Mouse (Mus musculus) urinary bladder, adult 2 months (tissue): Measurements from ENCODE around the gene Fto. TPM values are rescaled to one million over a fixed set of nuclear protein-coding genes. Genes with fewer than 3 reads are reported as not detected.

Experiments used
- DNase-seq: peaks from one replicate; pipeline ENCODE4 v3.0.0; 2022; ENCODE audit warnings: low spot score
- polyA plus RNA-seq: library from polyadenylated mRNA; depleted of rRNA; stranded (reverse); fragments of >200 nt; gene quantifications from 2 replicates; pipeline ENCODE4 v1.2.3, GENCODE M21; 2012

Fto gene
- polyA plus RNA-seq, 1 experiment = 56.0 TPM

DNA sequence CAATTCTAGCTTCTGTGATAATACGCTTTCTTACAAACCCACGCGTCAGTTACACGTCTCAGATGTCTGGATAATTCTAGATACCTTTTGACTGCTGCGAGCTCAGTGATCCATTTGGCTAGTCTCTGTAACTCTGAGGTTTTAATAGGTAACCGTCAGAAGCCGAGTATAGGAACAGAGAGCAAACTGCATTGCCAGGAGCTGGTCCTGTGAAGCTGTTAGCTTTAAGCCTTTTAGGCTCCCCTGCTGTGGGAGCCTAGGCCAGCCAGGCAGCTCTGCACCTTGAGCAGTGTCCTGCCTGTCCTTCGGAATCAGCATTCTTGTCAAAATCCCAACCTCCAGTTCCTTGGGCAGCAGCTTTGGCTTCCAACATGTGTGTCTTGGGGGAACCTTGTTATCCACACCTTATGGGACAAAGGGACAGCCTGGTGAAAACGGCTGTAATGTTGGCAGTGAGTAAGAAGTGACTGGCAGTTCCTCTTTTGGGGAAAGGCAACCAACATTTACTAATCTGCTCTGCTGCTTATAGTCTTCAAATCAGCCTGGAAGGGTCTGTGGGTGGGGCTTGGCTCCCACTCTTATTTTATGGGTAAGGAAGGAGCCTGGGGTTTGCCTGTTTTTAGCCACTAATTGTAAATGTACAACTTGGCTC, 77.2 kb downstream of the Fto start:
- DNase-seq = no peak

DNA sequence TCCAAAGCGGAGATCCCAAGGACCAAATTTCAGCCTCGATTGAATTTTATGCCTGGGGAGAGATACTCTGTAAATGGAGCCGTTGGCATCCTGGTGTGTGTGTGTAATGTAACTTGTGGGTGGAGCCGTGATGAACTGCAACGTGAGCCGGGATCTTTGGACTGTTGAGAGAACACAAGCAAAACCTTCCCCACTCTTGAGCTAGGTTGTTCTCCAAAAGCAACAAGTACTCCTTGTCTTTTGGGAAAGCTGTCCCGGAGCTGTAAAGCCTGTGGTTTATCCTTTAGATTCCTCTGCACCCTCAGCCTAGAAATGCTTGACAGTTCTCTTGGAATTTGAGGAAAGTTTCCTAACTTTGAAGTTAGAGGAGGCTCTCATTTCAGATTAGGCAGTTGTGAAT, 78.9 kb downstream of the Fto start:
- no peak for DNase-seq

DNA sequence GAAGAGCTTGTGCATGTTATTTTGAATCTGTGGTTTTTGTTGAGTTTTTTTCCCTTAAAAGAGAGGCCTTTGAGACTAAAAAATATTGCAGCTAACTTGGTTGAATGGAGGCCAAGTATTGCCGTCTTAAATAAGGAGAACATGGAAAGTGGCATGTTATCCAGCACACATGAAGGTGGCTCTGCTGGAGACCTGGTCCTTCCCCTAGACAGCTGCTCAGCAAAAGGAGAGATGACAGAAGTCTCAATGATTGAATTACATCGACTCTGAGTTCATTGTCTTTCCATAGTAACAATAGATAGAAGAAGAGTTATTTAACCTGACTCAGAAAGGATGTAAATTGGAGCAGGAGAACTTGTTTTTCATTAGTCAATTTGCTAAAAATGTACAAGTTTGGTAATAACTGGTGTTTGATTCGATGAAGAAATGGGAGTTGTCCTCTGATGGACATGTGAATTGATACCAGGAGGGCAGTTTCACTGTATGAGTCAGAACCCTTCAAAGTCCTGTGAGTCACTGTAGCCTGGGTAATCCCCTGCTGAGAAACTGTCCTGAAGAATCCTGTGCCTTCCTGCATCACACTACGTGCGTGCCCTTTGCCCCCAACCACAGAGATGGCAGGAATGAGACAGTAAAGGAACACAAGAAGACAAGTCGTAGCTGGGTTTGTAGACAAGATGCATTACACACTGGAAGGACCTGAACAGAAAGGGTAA, 82.2 kb downstream of the Fto start:
- DNase-seq = no peak

DNA sequence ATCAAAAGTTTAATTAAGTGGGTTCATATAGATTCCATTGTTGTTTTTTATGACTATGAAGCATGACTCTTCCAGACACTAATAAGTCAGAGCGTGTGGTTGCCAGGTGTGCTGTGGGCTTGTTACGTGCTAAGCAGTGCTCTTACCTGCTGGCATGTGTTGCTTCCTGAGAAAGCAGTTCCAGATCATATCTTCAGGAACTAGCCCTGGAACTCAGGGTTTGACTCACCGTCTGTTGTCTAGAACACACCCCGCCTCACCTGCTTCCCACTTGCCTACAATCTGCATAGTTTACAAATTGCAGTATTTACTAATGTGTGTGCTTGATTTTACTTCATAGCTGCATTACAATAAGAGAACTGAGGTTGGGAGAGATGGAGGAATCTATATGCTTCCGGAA, 84.7 kb downstream of the Fto start:
- no peak for DNase-seq

DNA sequence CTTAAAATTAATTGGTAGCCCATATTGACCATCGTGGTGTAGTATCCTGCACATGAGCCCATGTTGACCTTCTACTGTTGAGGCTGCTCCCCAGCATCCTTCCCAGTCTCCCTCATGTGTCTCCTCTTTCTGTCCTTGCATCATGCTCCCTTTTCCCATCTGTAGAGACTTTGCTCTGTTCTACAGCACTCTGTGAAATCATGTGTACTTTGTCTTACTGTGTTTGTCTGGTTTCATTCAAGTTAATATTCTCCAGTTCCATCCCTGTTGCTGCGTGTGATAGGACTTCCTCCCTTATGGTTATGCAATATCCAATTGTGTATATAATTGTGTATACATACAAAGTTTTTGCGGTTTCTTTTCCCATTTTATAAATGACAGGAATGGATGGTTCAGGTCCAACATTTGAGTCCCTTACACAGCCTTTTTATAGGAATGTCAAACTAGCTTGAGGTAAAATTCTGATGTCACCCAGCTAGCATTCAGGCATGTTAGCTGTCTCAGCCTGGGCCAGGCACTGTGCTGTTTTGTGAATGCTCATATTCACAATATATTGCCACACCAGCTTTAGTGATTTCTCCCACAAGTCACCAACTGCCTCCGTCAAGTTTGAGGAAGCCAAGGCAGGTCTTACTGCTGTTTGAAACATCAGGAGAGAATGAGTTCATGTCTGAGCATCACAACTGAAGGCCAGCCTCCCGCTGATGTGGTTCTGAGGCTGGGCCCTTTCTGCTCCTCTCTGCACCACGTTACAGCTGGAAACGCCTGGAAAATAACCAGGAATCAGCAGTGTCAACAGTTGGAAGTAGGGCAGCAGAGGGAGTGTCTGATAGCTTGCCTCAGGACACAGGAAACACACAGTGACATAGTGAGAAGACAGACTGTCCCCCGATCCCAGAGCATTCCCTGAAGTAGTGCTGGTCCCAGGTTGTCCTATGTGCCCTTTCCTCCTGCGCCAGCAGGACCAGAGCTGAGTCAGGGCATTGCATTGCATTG, 90.0 kb downstream of the Fto start:
- no peak for DNase-seq

DNA sequence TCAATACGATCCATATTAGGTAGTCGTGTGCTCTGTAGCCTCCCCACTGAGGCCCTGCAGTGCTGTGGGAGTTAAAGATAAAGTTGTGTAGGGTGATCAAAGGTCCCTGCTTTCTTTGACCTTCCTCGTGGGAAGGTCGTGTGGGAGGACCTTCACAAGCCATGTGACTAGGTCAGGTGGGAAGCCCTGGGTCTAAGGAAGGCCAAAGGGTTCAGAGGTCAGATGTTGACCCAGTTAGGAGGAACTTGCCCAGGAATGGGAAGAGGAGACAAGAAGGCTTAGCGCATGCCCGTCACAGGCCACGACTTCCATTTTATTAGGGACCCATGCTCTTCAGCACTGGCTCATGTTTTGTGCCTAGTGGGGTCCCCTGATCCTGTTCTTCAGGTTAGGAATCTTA, 91.0 kb downstream of the Fto start:
- no peak for DNase-seq

DNA sequence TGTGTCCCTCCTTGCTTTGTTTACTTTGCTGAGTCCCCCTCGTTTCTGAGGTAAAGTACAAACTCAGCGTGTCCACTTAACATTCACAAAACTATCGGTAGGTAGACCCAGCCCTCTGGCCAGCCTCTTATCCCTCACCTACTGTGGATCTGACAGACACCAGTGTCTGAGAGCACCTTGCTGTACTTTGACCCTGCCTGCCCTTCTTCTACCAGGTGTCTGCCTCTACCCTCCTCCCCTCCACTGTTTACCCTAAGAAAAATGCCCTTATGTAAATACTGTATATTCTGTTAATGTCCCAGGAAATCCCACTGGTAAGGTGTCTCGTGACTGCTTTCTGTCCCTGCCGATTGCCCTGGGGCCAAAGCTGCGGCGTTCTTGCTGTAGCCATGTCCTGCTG, 91.8 kb downstream of the Fto start:
- no peak for DNase-seq

DNA sequence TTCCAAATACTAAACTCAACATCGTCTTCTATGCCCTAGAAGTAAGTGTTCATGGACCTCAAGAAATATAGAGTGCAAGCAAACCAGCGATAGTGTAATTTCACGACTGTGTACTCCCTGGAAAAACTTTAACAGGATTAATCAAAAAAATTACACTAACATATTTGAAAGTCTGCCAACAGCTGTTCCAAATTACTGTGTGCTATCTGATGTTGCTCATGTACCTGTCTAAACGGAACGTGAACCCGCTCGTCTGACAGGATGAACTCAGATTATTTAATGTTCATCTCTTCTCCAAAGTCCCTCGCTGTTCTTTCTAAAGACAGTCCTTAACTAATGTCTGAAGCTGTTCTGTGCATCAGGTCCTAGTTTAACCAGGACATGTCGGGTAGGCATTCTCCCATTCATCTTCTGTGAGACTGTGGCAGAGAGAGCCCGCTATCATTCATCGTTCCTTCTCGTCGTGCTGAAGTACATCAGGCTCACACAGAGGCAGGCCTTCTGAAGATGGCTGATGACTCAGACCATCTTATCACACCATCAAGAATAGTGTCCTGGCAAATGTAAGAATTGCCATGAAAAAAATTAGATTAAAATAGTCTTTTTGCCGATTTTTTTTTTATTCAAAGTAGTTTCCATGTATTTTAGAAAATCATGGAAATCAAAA, 93.4 kb downstream of the Fto start:
- no peak for DNase-seq

DNA sequence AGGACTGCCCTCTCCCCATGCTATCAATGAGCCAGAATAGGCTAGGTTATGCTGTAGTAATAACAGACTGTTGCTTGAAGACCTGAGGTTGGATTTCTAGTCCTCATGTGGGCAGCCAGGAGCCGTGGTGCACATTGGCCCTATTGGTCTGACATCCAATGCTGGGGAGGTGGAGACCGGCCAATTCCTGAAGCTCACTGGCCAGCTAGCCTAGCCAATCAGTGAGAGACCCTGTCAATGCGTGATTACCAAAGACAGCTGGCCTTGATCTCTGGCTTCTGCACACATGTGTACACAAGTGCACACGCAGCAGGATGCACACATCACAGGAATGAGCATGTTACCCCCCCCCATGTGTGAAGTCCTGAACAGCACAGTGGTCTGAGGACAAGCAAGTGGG, 94.6 kb downstream of the Fto start:
- no peak for DNase-seq

DNA sequence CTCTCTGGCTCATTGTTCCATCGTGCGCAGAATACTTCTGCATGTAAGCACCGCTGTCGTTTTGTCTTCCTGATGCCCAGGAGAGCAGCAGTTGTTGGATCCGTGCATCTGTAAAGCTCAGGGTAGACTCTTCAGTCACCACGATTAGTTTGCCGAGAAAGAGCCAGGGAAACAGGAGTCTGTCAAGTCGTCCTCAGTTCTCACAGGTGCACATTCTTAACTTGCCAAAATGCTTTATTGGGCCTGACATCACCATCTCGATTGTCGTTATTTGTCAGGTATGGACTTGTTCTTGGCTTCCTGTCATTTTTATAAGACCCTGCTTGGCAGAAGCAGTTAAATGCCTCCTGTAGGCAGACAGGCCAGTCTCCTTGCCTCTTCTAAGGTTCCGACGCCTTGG, 96.7 kb downstream of the Fto start:
- no peak for DNase-seq

DNA sequence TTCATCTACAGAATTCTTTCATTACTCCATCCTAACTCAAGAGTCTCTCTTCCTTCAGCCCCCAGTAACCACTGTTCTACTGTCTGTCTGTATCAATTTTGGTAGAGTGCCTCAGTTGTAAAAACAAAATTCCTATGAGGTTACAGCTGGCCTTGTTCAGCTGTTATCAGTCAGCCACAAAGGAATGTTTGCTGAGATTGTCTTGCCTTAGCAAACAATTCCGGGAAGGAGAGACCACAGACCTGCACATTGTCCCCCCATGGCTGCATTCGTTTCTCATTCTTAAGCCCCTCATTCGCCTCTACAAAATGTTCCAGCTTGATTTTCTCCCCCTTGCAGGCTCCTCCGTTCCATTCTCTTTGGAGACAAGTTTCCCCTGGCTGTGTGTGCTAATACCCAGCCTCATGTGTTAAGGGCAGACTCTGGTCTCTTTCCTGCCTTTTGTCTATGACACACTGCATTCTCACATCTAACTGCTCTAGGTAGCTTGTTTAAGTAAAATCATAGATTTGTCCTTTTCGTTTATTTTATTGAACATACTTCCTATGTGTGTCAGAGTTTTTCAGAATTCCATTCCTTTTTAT, 111.3 kb downstream of the Fto start:
- no peak for DNase-seq

DNA sequence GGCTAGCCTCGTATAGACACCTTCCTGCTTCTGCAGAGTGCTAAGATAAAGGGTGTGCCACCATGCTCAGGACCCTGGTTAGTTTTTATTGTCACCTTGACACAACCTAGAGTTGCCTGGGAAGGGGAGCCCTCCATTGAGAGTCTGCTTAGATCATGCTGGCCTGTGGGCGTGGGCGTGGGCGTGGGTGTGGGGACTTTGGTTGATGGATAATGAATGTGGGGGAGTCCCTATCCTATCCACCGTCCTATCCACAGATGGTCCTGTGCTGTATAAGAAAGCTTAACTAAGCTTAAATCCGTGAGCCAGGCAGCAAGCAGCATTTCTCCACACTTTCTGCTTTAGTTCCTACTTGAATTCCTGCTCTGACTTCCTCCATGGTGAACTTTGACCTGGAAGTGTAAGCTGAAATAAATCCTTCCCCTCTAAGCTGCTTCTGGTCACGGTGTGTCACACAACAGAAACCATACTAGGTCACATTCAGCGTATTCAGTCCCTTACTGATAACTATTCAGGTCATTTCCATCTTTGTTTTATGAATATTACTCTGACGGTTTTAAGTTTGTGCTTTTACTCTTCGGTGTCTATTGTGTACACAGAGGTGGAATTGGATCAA, 112.0 kb downstream of the Fto start:
- DNase-seq = no peak

DNA sequence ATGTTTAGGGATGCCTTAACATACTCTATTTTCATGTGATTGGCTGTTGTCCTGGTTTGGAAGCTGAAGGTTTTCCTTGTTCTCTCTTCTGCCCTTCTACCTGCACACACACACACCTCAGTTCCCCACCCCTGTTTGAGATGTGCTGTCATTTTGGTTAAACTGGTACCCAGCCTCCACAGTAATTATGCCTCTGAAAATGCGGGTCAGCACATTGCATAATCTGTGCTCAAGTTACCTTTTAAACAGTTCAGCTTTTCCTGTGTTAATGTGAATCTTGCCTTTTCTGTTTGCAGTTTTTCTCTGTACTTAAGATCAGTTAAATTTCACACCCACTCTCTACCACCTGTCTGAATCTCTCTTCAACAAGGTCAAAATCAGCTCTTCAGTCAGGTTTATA, 113.2 kb downstream of the Fto start:
- DNase-seq = no peak

DNA sequence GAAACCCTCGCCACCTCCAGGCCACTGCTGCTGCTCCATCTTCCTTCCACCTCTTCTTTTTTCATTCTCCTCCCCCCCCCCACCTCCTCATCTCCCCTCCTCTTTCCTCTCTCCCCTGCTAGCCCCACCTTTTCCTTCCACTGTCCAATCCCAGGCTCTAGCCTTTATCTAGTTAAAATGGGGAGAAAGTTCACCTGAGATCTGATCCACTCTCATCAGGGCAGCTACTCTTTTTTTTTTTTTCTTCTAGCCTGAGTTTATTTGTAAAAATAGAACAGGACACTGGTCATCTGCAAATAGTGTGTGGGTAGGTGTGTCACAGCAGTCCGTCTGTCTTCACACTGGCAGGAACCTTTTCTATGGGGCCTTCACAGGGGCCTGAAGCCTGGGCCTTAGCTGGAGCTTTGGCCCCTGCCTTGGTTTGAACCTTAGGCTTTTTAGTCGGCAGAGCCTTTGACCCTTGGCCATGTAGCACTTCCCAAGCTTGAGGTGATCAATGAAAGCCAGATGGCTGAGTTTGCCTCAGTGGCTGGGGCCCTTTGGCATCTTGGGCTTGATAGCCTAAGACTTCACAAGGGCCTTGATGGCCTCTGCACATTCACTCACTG, 117.1 kb downstream of the Fto start:
- DNase-seq = no peak

DNA sequence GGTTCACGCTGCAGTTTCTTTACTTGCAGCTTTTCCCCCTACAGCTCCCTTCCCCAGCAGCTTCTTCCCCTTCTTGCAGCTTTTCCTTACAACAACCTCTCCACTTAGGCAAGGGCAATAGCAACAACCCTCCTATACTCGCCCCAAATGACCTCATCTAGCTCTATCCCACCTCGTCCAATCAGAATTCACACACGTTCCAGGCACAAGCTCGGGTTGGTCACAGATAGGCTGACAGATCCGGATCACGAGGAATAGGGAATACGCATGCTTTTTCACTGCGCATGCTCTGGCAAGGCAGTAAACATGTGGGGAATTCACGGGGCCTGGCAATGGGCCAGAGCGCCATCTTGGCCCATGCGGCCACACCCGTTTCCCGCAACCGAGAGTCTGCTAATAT, 122.7 kb downstream of the Fto start:
- DNase-seq = no peak

DNA sequence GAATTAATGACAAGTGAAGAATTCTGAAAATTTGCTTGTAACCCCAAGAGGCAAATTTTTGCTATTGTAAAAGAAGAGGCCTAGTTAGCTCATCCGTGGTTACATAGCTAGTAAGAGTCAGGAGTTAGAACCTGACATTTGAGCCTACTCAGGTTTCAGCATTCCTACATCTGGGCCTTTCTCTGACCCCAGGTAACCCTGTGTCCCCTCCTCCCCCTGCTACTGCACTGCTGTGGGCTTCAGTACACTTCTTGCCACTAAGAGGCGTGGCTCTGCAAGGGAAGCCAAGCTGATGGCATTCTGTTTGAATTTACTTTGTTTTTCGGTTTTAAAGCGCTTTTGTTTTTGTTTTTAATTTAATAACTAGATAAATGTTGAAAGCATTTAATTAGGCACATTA, 130.6 kb downstream of the Fto start:
- no peak for DNase-seq

DNA sequence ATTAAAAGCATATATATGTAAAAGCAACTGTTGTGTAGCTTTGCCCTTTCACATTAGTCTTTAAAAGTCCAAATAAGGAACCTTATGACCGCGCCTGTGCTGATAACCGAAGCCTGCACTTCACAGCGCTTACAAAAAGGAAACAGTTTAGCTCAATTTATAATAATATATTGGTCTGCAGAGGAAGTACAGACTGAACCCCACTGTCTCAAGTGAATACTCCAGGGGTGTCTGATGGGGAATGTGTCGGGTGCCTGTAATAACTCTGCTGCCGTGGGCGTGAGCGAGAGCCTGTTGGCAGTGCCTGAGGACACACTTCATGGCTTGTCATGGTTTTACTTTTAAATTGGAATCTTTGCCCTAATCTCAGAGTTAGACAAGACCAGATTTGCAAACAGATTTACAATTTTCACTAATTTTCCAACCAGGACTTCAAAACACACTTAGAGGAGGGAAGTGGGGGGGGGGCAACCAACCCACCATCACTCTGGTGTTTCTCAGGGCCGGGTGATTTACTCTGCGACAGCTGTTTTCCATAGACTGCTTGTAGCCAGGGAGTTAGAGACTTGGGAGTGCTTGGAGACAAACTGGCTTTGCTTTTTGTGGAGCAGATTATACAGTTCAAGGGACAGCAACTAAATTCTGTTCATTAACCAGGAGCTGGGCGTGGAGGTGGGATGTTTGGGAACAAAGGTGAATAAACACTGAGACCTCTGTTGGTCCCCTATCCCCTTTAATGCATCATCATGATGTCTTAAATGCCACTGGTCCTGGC, 131.5 kb downstream of the Fto start:
- no peak for DNase-seq

DNA sequence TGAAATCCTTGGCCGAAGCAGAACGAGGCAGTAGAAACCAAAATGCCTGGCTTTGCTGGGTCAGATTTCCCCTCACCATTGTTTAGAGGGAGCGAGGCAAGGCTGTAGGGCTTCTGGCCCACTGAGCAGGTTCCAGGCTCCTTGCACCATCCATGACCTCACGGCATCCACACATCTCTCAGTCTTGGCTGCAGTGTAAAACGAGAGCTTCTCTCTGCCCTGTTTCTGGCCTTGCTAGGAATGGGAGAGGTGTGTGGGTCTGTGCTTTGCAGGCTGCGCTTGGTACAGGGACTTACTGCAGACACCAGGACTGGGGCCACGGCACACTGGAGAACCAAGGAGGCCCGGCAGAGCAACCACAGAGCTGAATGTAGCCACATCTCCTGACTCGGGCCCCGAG, 132.2 kb downstream of the Fto start:
- no peak for DNase-seq

DNA sequence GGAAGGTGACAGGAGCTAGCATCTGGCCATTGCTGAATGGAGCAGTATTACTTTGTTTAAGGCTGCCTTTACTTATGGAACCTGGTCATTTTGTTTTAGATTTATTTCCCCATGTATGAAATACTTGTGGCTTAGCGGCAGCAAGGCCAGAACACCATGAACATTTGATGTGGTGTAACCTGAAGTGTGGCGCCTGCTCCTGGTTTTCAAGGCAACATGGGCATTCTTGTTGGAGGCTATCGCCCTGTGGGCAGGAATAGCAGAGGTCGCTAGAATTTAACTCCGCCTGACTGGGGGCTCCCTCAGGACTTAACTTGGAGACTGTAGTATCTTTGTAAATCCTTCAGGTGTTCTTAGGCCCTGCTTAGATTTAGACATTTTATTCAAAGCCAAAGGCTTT, 132.7 kb downstream of the Fto start:
- DNase-seq = no peak
